Mouse (Mus musculus) neural tube, embryonic 12.5 days (tissue): ENCODE results near the gene 1700022I11Rik. TPM values are rescaled to one million over a fixed set of nuclear protein-coding genes. Genes with fewer than 3 reads are reported as not detected.

Source experiments
- ATAC-seq: fragments of 200-750 bp; cut with Nextera tagmentation; 2 replicates; pipeline ENCODE4 v1.8.0; 2017; ENCODE audit warnings: low read depth, mild to moderate bottlenecking, moderate TSS enrichment, moderate library complexity; ENCODE audit not compliant: low FRiP score
- H3K27ac ChIP-seq: fragments of 300-500 bp; sonication (generic); 2 replicates; pipeline ENCODE4 v1.5.1; 2016
- H3K27me3 ChIP-seq: fragments of 300-500 bp; sonication (generic); replicated peaks from 2 replicates; pipeline ENCODE4 v1.6.1; 2016; ENCODE audit warnings: mild to moderate bottlenecking
- H3K36me3 ChIP-seq: fragments of 300-500 bp; sonication (generic); 2 replicates; pipeline ENCODE4 v1.6.1; 2016; ENCODE audit warnings: mild to moderate bottlenecking
- H3K4me1 ChIP-seq: fragments of 300-500 bp; sonication (generic); 2 replicates; pipeline ENCODE4 v1.6.1; 2016
- H3K4me2 ChIP-seq: fragments of 300-500 bp; sonication (generic); replicated peaks from 2 replicates; pipeline ENCODE4 v1.6.1; 2016; ENCODE audit warnings: mild to moderate bottlenecking
- H3K4me3 ChIP-seq: fragments of 300-500 bp; sonication (generic); 2 replicates; pipeline ENCODE4 v1.5.1; 2016
- H3K9ac ChIP-seq: fragments of 300-500 bp; sonication (generic); 2 replicates; pipeline ENCODE4 v1.6.1; 2016; ENCODE audit warnings: mild to moderate bottlenecking
- H3K9me3 ChIP-seq: fragments of 300-500 bp; sonication (generic); 2 replicates; pipeline ENCODE4 v1.6.1; 2016; ENCODE audit warnings: mild to moderate bottlenecking
- WGBS: fragments of 180-500 bp; shearing (Covaris S2); methylation state at CpG from one replicate; pipeline ENCODE4 v1.1.7; 2016; 5-methylcytosine and 5-hydroxymethylcytosine counted together
- polyA plus RNA-seq: library from polyadenylated mRNA; unstranded; fragments of >200 nt; fragmentation: Nextera tagmentation; extraction: Ambion mirVana; gene quantifications from 2 replicates; pipeline ENCODE4 v1.2.1, GENCODE M21; 2016

The 1700022I11Rik gene
- polyA plus RNA-seq, 1 experiment from 2014 or later = 0.93 TPM

GRCm38 (mm10) chr4:42944185-42944584 is 25.2 kb upstream of the 1700022I11Rik start:
- H3K27me3 ChIP-seq = 0 out of 2 replicates have a peak, but pooled peaks cover 5% of the 10 kb centered on the region
- peaks cover 28% of the 10 kb centered on the region for H3K4me1 ChIP-seq
- no peaks in the 10 kb centered on the region for H3K9me3 ChIP-seq
- H3K9ac ChIP-seq = no peak overlapping the region
- no peak overlapping the region for H3K4me2 ChIP-seq
- no peaks in the 10 kb centered on the region for H3K36me3 ChIP-seq
- no peak overlapping the region for H3K4me3 ChIP-seq
- WGBS = 89% methylated on average over 9 of the region's 9 CpGs
- no peak overlapping the region for H3K27ac ChIP-seq
- ATAC-seq = no peak

DNA sequence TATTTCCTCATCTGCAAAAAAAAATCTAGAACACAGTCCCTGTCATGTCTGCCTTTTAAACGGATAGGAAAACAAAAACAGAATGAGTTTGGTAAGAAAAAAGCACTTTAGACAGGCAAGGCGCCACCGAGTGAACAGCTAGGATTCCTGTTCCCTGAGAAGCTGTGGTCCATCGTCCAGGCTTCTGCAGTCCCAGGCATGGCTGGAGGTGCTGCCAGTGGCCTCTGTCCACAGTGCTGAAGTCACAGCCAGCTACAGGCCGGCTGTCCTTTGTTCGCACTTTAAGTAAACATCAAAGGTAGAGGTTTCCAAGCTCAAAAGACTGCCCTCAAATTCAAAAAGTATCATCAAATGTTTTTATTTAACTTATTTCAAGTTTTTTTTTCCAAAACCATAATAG is 24.4 kb upstream of the 1700022I11Rik start:
- H3K9me3 ChIP-seq = no peaks in the 10 kb centered on the region
- no peak overlapping the region for H3K27ac ChIP-seq
- H3K4me1 ChIP-seq = peaks cover 29% of the 10 kb centered on the region
- H3K9ac ChIP-seq = no peak overlapping the region
- no peaks in the 10 kb centered on the region for H3K36me3 ChIP-seq
- WGBS = 25% methylated on average over 6 of the region's 6 CpGs
- H3K27me3 ChIP-seq = 0 out of 2 replicates have a peak, but pooled peaks cover 5% of the 10 kb centered on the region
- H3K4me3 ChIP-seq = no peak overlapping the region
- H3K4me2 ChIP-seq = no peak overlapping the region
- no peak for ATAC-seq

DNA sequence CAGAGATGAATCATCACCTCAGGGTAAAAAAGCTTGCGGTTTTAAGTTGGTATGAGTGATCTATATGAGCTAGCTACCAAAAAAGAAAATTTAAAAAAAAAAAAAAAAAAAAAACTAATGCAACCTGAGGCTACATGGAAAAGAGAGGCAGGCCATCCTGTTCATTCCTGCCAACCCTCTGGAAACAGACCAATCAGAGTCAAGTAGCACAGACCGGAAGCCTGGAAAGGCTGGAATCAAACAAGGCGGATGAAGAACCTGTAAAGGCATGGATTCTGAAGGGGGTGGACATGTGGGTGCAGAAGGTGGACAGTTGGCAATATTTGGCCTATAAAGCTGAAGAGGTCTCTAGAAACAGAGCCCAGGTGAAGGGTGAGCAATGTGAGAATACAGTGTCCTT is 24.0 kb upstream of the 1700022I11Rik start:
- Histone ChIP-seq H3K4me3 (no peak overlapping the region), H3K4me2 (no peak overlapping the region), H3K4me1 (peaks cover 30% of the 10 kb centered on the region), H3K27ac (no peak overlapping the region), H3K36me3 (no peaks in the 10 kb centered on the region), H3K27me3 (0 out of 2 replicates have a peak, but pooled peaks cover 5% of the 10 kb centered on the region), H3K9me3 (no peaks in the 10 kb centered on the region), H3K9ac (no peak overlapping the region)
- WGBS = 88% methylated on average over 3 of the region's 3 CpGs
- ATAC-seq = no peak

DNA sequence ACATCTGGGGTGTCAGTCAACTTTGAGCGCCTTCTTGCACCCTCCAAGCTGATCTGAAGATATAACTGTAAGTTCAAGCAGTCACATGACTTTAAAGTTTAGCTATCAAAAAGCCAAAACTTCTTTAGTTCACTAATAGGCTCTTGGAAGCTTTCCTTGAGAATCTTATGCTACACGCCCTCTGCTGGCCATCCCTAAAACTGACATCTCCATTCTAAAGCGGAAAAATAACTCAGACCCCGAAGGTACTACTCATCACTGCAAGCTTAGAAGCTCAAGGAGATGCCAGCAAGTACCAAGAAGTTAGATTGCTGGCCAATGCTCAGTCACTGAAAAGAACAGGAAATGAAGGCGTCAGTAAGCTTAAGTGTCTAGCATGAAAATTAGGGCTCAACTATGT is 23.5 kb upstream of the 1700022I11Rik start:
- Histone ChIP-seq H3K4me3 (no peak overlapping the region), H3K9me3 (no peaks in the 10 kb centered on the region), H3K36me3 (no peaks in the 10 kb centered on the region), H3K4me1 (peaks cover 35% of the 10 kb centered on the region), H3K9ac (no peak overlapping the region), H3K27me3 (0 out of 2 replicates have a peak, but pooled peaks cover 5% of the 10 kb centered on the region), H3K4me2 (peak overlapping the region; percentile 35; the same call in 1 of the 2 replicates), H3K27ac (no peak overlapping the region)
- 6% methylated on average over 5 of the region's 5 CpGs for WGBS
- ATAC-seq = no peak

DNA sequence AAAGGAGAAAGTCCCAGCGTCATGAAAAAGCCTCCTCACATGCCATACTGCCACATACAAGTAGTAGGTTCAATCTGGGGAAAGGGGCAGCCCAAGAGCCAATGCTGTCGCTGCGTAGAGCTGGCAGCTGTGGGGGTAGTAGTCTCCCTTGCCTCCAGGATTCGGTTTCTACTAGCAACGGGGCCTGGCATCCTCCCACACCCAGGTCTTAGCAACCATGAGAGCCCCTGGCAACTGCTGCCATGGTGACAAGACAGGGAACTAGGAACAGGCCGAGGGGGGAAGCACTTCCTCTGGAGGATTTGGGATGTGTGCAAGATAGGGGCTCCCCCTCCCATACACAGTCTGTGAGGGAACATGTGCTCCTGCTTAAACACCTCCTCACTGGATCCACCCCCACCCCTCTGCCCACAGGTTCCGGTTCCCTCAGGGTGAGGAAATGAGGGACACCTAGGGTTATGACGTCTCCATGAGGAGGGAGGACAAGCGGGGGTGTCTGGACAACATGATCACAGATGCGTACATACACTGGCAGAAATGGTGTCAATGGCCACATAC is 22.6 kb upstream of the 1700022I11Rik start:
- peaks cover 44% of the 10 kb centered on the region for H3K4me1 ChIP-seq
- H3K27me3 ChIP-seq = 0 out of 2 replicates have a peak, but pooled peaks cover 5% of the 10 kb centered on the region
- H3K36me3 ChIP-seq = no peaks in the 10 kb centered on the region
- peak; percentile 13 for ATAC-seq
- no peak overlapping the region for H3K9ac ChIP-seq
- no peak overlapping the region for H3K27ac ChIP-seq
- WGBS = 39% methylated on average over 10 of the region's 10 CpGs
- peak overlapping the region; percentile 35 for H3K4me2 ChIP-seq
- H3K4me3 ChIP-seq = no peak overlapping the region
- H3K9me3 ChIP-seq = no peaks in the 10 kb centered on the region

- ATAC-seq = no peak
- Histone ChIP-seq H3K27me3 (0 out of 2 replicates have a peak, but pooled peaks cover 5% of the 10 kb centered on the region), H3K9me3 (no peaks in the 10 kb centered on the region), H3K4me2 (peak overlapping the region; percentile 89), H3K4me3 (no peak overlapping the region), H3K36me3 (no peaks in the 10 kb centered on the region), H3K4me1 (peaks cover 61% of the 10 kb centered on the region), H3K9ac (no peak overlapping the region), H3K27ac (no peak overlapping the region)
- WGBS = 26% methylated on average over 13 of the region's 13 CpGs
These were observed 20.9 kb upstream of the 1700022I11Rik start for GRCm38 (mm10) chr4:42948527-42948926.

DNA sequence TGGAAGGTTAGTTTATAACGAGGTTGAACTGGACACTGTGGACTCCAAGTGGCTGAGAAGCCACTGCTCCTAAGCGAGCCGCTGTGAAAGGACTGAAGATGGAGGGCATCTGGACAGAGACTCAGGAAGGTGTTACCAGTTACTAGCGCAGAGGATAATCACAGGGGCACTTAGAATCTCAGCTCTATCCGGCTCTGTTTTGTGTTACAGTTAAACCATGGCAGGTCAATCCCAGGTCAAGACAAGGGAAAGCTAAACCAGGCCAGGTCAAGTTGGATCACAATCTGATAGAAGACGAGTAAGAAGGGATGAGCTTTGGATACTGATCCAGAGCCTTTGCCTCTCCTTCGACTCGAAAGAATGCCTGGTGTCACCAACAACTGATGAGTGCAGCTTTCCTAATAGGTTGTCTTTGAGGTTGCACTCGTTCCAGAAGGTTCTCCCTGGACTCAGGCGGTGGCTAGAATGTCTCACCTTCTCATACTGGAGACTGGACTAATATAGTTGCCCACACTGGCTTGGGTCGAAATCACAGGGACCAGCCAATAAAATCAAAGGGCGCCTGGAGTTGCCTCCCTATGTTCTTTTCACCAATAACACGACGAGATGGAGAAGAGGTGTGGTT is 20.2 kb upstream of the 1700022I11Rik start:
- peak overlapping the region; percentile 23; the same call in 1 of the 2 replicates for H3K27ac ChIP-seq
- WGBS = 13% methylated on average over 14 of the region's 14 CpGs
- no peaks in the 10 kb centered on the region for H3K9me3 ChIP-seq
- no peak overlapping the region for H3K9ac ChIP-seq
- H3K4me3 ChIP-seq = peak overlapping the region; percentile 82; the same call in 1 of the 2 replicates
- no peaks in the 10 kb centered on the region for H3K36me3 ChIP-seq
- peaks cover 67% of the 10 kb centered on the region for H3K4me1 ChIP-seq
- H3K27me3 ChIP-seq = 0 out of 2 replicates have a peak, but pooled peaks cover 5% of the 10 kb centered on the region
- no peak for ATAC-seq
- peak overlapping the region; percentile 89 for H3K4me2 ChIP-seq

DNA sequence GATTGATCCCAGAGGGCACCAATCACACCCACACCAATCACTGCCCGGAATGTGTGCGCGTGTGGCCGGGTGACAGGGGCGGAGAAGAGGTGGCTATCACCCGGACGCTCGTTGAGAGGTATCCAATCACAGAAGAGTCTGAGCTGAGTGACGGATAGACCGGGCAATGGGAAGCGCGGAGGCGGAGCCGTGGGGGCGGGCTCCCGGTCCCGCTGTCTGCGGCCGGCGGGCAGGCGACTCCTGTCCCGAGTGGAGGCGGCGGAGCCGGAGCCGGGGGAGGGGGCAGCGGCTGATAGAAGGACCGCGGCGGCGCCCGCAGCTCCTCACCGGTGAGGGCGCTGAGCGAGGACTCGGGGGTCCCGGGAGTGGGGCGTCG is 19.7 kb upstream of the 1700022I11Rik start, which contains the start of gene Dnajb5:
Dnajb5 (plus strand) TSS at position 139 of the 376 bp plus-strand sequence.
- peaks cover 71% of the 10 kb centered on the region for H3K4me1 ChIP-seq
- peak within 1 kb of the TSS; percentile 82 for H3K4me3 ChIP-seq
- peak within 1 kb of the TSS; percentile 89 for H3K4me2 ChIP-seq
- 0% methylated on average over 39 of the region's 39 CpGs for WGBS
- H3K27ac ChIP-seq = peak within 1 kb of the TSS; percentile 94; the same call in 1 of the 2 replicates
- H3K9me3 ChIP-seq = no peaks in the 10 kb centered on the region
- peak within 1 kb of the TSS; percentile 92 for H3K9ac ChIP-seq
- H3K27me3 ChIP-seq = 0 out of 2 replicates have a peak, but pooled peaks cover 5% of the 10 kb centered on the region
- H3K36me3 ChIP-seq = peaks cover 2% of the 10 kb centered on the region; the same call in 1 of the 2 replicates
- peak; percentile 94 for ATAC-seq

DNA sequence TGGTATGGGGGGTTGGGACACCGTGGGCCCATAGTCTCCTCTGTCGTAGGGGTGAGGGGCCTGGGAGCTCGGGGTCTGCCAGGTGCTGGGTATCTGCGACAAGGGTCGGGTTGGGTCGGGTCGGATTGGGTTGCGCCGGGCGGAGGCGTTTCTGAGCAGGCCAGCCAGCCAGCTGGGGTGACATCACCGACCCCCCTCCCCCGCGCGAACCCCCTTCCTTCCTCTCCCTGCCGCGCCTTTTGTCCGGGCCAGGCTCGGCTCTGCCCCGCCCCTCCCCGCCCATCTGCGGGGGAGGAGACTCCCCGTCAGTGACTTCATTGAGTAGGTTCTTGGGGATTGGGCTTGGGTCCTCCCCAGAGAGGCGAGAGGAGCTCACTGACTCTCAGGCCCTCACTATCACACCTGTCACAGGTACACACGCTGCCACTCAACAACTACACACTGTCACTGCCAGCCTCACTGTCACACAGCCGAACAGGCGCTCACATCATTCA is 19.3 kb upstream of the 1700022I11Rik start:
- ATAC-seq = peak; percentile 74

DNA sequence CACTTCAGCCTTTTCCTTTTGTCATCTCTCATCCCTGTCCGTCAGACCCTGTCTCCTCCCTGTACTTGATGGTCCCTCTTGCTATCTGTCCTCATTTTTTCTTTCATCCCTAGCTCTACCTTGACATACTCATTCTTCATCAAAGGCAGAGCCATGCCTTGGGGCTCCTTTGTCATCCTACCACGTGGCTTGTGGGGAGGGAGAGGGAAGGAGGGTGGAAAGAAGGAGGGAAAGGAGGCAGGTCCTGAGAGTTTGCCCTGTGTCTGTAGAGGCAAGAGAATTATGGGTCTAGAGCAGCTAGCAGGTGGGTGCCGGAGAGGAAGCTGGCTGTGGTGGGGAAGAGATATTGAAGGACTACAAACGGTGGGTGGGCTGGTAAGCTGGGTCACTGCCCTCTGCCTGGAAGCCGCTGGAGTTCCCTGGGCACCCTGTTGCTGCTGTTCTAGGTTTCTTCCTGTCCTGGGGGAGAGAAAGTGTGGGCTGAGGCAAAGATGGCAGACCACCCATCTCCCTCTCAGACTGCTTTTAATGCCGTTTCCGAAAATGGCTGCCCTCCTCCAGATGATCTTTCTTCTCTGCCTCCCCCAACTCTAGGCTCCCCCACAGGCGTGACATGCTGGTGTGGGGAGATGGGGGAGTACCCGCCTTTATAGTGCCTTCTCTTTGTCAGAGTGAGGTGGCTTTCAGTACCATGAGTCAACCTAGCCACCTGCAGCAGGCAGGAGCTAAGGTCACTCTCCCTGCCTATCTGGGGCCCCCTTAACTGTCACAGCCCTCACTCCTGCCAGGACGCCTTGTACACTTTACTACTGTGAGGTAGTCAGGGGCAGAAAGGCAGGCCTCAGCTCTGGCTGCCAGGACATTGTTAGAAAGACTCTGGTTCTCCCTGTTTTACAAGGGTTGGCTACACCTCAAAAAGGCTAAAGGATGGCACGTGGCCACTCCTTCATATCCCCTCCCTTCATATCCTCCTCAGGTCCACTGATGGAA is 17.9 kb upstream of the 1700022I11Rik start:
- Histone ChIP-seq H3K4me1 (peaks cover 70% of the 10 kb centered on the region), H3K27ac (no peak overlapping the region)
- no peak for ATAC-seq

More for the DNA sequence above, 19.3 kb upstream of the 1700022I11Rik start:
- 0 out of 2 replicates have a peak, but pooled peaks cover 5% of the 10 kb centered on the region for H3K27me3 ChIP-seq
- WGBS = 2% methylated on average over 14 of the region's 27 CpGs
- peak overlapping the region; percentile 94; the same call in 1 of the 2 replicates for H3K27ac ChIP-seq
- peak overlapping the region; percentile 89 for H3K4me2 ChIP-seq
- H3K4me3 ChIP-seq = peak overlapping the region; percentile 82
- H3K9me3 ChIP-seq = no peaks in the 10 kb centered on the region
- peaks cover 74% of the 10 kb centered on the region for H3K4me1 ChIP-seq
- H3K9ac ChIP-seq = peak overlapping the region; percentile 92
- peaks cover 7% of the 10 kb centered on the region for H3K36me3 ChIP-seq

DNA sequence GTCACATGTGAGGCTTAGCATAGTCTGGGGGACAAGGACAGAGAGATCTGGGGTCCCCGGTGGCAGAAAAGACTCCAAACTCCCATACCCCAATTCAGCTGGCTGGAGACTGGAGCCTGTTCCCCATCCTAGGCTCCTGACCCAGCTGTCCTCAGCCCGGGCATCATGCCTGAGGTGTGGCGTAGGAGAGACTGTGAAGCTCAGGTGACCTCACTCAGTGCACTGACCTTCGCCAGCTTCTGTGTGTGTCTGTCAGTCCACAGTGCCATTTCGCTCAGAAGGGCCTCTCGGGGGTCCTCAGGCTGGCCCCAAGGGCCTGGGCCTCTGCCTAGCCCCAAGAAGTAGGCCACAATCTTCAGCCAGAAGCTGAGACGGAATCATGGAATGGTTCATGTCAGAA is 16.8 kb upstream of the 1700022I11Rik start:
- Histone ChIP-seq H3K36me3 (peaks cover 25% of the 10 kb centered on the region), H3K9me3 (no peaks in the 10 kb centered on the region), H3K27ac (0 out of 2 replicates have a peak overlapping the region, but pooled peaks have one; percentile 63), H3K4me1 (peaks cover 60% of the 10 kb centered on the region), H3K9ac (peak overlapping the region; percentile 92), H3K4me3 (peak overlapping the region; percentile 18; the same call in 1 of the 2 replicates), H3K27me3 (0 out of 2 replicates have a peak, but pooled peaks cover 5% of the 10 kb centered on the region), H3K4me2 (peak overlapping the region; percentile 89)
- ATAC-seq = no peak
- WGBS = 86% methylated on average over 7 of the region's 7 CpGs

More for the DNA sequence above, 17.9 kb upstream of the 1700022I11Rik start:
- no peaks in the 10 kb centered on the region for H3K9me3 ChIP-seq
- H3K4me2 ChIP-seq = peak overlapping the region; percentile 89
- peak overlapping the region; percentile 92 for H3K9ac ChIP-seq
- peaks cover 15% of the 10 kb centered on the region for H3K36me3 ChIP-seq
- WGBS = 62% methylated on average over 11 of the region's 11 CpGs
- H3K4me3 ChIP-seq = peak overlapping the region; percentile 82
- 0 out of 2 replicates have a peak, but pooled peaks cover 5% of the 10 kb centered on the region for H3K27me3 ChIP-seq
